Mouse (Mus musculus) small intestine, adult 2 months (tissue): ENCODE results near the gene Lct.

Experiments
- CTCF ChIP-seq: fragments of 200-500 bp; IDR thresholded peaks from 2 replicates; pipeline ENCODE4 v1.5.1; 2012; ENCODE audit warnings: low read depth, mild to moderate bottlenecking, control low read depth, inconsistent platforms, low read length, moderate library complexity, mixed read lengths; ENCODE audit not compliant: insufficient replicate concordance, insufficient read length; ENCODE audit errors: extremely low read depth
- POLR2A ChIP-seq: fragments of 200-500 bp; IDR thresholded peaks from 2 replicates; pipeline ENCODE4 v1.6.1; 2012; ENCODE audit warnings: low read depth, mild to moderate bottlenecking, control low read depth, inconsistent platforms, low read length, moderate library complexity

DNA sequence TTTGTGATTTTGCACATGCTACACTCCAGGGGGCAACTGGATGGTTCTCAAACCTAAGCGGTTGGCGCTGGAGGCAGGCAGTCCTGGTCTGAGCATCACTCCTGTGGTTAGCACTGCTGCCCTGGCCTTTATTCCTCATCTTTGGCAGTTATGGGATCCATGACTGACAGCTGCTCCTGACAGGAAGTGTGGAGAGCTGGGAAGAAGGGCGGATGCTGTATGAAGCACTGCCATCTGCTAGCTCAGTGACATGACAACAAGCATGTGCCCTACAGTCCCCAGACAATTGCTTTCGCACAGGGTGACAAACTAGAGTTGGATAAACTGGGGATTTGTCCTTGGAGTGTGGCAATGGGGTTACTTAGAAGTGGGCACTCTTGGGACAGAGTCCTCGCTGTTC lies 37.8 kb downstream of the Lct start:
- TF ChIP-seq CTCF (no peak), POLR2A (no peak)
